Mouse (Mus musculus) heart, adult 18-20 months (tissue): ENCODE results near the gene Rpp30. TPM values are rescaled to one million over a fixed set of nuclear protein-coding genes. Genes with fewer than 3 reads are reported as not detected.

Source experiments
- DNase-seq, 2 experiments: peaks; one replicate each; pipeline ENCODE4 v3.0.0; 2021 to 2022; ENCODE audit warnings: mixed read lengths in 1 of 2
- total RNA-seq, 2 experiments: library from RNA; stranded (reverse); gene quantifications; 2 replicates each; pipeline ENCODE4 v1.2.3; 2021

The Rpp30 gene
- total RNA-seq, 2 experiments from 2014 or later: 16.2 to 17.3 TPM

- DNase-seq: no peak
These were observed 40.7 kb downstream of the Rpp30 start for GRCm38 (mm10) chr19:36124203-36124602.

DNA sequence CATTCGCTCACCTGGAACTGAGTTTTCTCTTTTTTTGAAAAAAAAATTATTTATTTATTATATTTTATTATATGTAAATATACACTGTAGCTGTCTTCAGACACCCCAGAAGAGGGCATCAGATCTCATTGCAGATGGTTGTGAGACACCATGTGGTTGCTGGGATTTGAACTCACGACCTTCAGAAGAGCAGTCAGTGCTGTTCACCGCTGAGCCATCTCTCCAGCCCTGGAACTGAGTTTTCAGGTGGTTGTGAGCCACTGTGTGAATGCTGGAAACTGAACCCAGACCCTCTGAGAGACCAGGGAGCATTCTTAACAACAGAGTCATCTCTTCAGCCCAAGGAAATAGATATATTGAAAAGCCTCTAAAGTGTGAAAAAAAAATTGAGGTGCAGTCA, 44.9 kb downstream of the Rpp30 start:
- no peak for DNase-seq

- DNase-seq: peak; percentile 31 to 39
These were observed 45.7 kb downstream of the Rpp30 start for GRCm38 (mm10) chr19:36129213-36129612.

GRCm38 (mm10) chr19:36129643-36130042, 46.1 kb downstream of the Rpp30 start:
- no peak for DNase-seq

DNA sequence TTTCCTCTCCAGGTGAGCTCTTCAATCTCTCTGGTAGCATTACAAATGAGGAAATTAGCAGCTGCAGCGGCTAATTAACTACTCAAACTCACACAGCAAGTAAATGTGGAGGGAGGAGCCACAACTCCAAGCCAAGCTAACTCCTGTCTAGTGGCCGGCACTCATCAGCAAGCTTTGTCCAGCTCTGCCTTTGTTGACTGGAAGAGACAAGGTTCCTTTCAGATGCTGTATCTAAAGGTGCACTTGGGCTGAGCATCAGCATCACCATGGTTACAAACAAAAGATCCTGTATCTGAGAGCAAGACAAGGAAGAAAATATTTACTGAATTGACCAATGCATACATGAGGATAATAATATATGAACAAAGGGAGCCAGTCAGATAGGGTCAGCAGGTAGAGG, 46.7 kb downstream of the Rpp30 start:
- no peak for DNase-seq

GRCm38 (mm10) chr19:36131990-36132389, 48.5 kb downstream of the Rpp30 start:
- DNase-seq: no peak

- no peak for DNase-seq
These were observed 49.5 kb downstream of the Rpp30 start for GRCm38 (mm10) chr19:36133064-36133463.

DNA sequence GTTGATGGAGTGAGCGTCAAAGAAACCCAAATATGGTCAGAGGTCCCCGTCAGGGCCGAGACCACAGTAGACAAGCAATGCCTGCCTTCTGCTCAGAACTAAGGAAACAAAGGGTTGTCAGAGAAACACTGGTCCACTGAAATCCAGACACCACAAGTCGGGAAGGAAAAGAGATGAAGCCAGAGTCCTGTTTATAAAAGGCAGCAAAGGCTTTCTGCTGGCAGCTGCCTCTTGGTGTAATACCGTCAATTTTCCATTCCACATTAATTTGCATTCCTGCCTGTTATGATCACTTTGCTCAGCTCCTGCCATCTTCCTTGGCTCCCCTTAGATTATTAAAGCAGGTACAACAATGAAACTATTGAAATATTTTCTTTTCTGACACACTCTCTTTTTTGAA, 50.2 kb downstream of the Rpp30 start:
- DNase-seq: no peak

DNA sequence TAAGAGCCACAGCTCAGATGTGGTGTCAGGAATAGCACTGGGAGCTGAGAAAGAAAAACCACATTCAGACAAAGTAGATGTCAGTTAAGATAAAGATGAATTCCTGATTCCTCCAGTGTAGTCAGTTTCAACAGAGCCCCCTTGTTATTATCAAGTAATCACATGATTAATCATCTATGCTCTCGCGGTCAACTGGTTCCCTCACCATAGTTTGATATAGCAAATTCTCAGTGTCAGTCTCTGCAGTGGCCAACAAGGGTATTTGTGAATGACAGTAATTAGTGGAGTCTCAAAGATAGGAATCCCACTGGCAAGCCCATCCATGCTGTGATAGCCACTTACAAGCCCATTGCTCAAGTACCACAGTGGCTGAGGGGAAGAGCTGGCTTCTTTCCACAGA, 60.1 kb downstream of the Rpp30 start:
- no peak for DNase-seq

DNA sequence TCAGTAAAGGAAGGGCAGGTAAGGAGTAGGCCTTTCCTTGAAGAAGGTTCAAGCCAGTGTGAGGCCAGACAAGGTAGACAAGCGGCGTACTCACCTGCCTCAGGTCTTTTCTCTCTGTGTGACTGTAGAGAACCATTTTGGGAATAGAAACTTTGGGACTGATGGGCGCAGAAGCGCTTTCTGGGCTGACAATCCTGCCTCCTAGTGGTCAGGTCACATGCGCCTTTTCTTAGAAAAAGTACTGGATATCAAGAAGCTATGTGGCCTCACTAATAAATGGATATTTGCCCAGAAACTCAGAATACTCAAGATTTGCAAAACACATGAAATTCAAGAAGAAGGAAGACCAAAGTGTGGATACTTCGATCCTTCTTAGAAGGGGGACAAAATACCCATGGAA, 65.1 kb downstream of the Rpp30 start:
- no peak for DNase-seq

GRCm38 (mm10) chr19:36150241-36151007, 66.9 kb downstream of the Rpp30 start:
- no peak for DNase-seq

Other genes with a start within 250 kb of the Rpp30 start
- gene Htr7, start 26.2 kb upstream of the Rpp30 start, total RNA-seq: under 1 TPM; 0.69 to 0.87 TPM
- 100 to 1,000 TPM; 603 to 858 TPM for gene Ankrd1, start 36.4 kb downstream of the Rpp30 start, total RNA-seq